In the genomic region with DNA sequence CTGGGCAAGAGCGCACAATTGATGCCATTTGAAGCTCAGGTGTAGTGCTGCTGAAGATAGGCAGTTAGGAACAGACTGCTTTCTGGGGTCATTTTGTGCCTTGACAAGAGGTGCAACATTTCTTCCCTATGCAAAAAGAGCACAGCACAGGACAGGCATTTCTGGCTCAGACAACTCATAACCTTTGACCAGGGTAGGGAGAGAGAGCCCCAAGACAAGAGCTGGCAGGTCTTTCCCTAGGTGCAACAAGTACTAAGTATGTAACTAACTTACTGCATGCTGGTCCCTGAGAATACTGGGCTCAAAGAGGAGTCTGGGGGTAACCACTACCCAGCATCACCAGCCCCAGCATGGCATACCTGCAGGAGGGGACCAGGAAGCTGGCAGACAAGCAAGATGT, we compare ENCODE assay signal across 17 mouse cellular contexts. TPM values are rescaled to one million over a fixed set of nuclear protein-coding genes. Genes with fewer than 3 reads are reported as not detected.
DNase-seq lines count a peak whose midpoint lies in the region; ATAC-seq and TF ChIP-seq lines count a peak whose summit lies in the region.
"Had no signal": no experiment of that assay in that cellular context is flagged by ENCODE, and none has a peak within 500 bp of the region (broad histone marks: within the 10 kb centered on the region; RNA-seq: fewer than 3 reads in every experiment).

No protein-coding gene starts in this region.

- H3K9ac ChIP-seq in limb, embryonic 13.5 days: no peak overlapping the region
- no peak overlapping the region for H3K9ac ChIP-seq in embryonic facial prominence, embryonic 14.5 days (ENCODE audit: low read depth, low read length)
- H3K9ac ChIP-seq: forebrain, embryonic 15.5 days; limb, embryonic 12.5 days; liver, postnatal 0 days had no signal

- no peak overlapping the region for H3K4me3 ChIP-seq in kidney, adult 2 months (ENCODE audit: insufficient read depth, low read depth, low read length)
- H3K4me3 ChIP-seq in limb, embryonic 13.5 days: no peak overlapping the region
- no peak overlapping the region for H3K4me3 ChIP-seq in limb, embryonic 10.5 days
- H3K4me3 ChIP-seq in embryonic facial prominence, embryonic 14.5 days (ENCODE audit: low read depth, low read length): no peak overlapping the region
- H3K4me3 ChIP-seq: forebrain, embryonic 15.5 days; limb, embryonic 12.5 days; megakaryocyte, embryonic 14.5 days had no signal

- peak overlapping the region; percentile 40; the same call in 1 of the 2 replicates for H3K4me2 ChIP-seq in limb, embryonic 13.5 days (replicated peaks)
- H3K4me2 ChIP-seq in embryonic facial prominence, embryonic 14.5 days (ENCODE audit: low read depth, low read length): peak overlapping the region; percentile 36; the same call in 1 of the 2 replicates
- H3K4me2 ChIP-seq: forebrain, embryonic 15.5 days had no signal

- no peak for TF ChIP-seq CTCF in kidney, adult 2 months (conservative IDR thresholded peaks at IDR 0.05; ENCODE audit: insufficient read depth, insufficient read length, low read depth, low read length)

- H3K9me3 ChIP-seq in limb, embryonic 13.5 days: no peaks in the 10 kb centered on the region
- no peaks in the 10 kb centered on the region for H3K9me3 ChIP-seq in limb, embryonic 10.5 days (replicated peaks)
- no peaks in the 10 kb centered on the region for H3K9me3 ChIP-seq in embryonic facial prominence, embryonic 14.5 days (ENCODE audit: control insufficient read depth, low read length)
- H3K9me3 ChIP-seq: forebrain, embryonic 15.5 days; limb, embryonic 12.5 days; megakaryocyte, embryonic 14.5 days had no signal

- 95% methylated on average over 1 of the region's 1 CpGs for WGBS in kidney, adult 2 months
- WGBS in limb, embryonic 13.5 days: 93% methylated on average over 1 of the region's 1 CpGs
- 95% methylated on average over 1 of the region's 1 CpGs for WGBS in limb, embryonic 10.5 days
- WGBS in embryonic facial prominence, embryonic 14.5 days: 100% methylated on average over 1 of the region's 1 CpGs

- H3K27ac ChIP-seq in kidney, adult 2 months (ENCODE audit: insufficient read depth, low read depth, low read length): no peak overlapping the region
- 0 out of 2 replicates have a peak overlapping the region, but pooled peaks have one; percentile 39 for H3K27ac ChIP-seq in limb, embryonic 13.5 days
- no peak overlapping the region for H3K27ac ChIP-seq in limb, embryonic 10.5 days
- peak overlapping the region; percentile 79 for H3K27ac ChIP-seq in embryonic facial prominence, embryonic 14.5 days (replicated peaks; ENCODE audit: low read depth, low read length)
- H3K27ac ChIP-seq: forebrain, embryonic 15.5 days had no signal

- TF ChIP-seq POLR2A in kidney, adult 2 months (IDR thresholded peaks at IDR 0.05; ENCODE audit: low read depth, low read length): no peak

- no peaks in the 10 kb centered on the region for H3K36me3 ChIP-seq in kidney, adult 2 months (ENCODE audit: control insufficient read depth, insufficient read depth, low read length)
- peaks cover 4% of the 10 kb centered on the region; the same call in 1 of the 2 replicates for H3K36me3 ChIP-seq in limb, embryonic 13.5 days
- no peaks in the 10 kb centered on the region for H3K36me3 ChIP-seq in limb, embryonic 10.5 days
- H3K36me3 ChIP-seq in embryonic facial prominence, embryonic 14.5 days (ENCODE audit: control insufficient read depth, insufficient read depth, low read length): no peaks in the 10 kb centered on the region
- H3K36me3 ChIP-seq: forebrain, embryonic 15.5 days; limb, embryonic 12.5 days had no signal

- H3K4me1 ChIP-seq in kidney, adult 2 months (ENCODE audit: control insufficient read depth, insufficient read depth, low read length): no peaks in the 10 kb centered on the region
- peaks cover 16% of the 10 kb centered on the region for H3K4me1 ChIP-seq in limb, embryonic 13.5 days
- no peaks in the 10 kb centered on the region for H3K4me1 ChIP-seq in limb, embryonic 10.5 days
- H3K4me1 ChIP-seq in embryonic facial prominence, embryonic 14.5 days (ENCODE audit: control insufficient read depth, insufficient read depth, low read length): peaks cover 22% of the 10 kb centered on the region; the same call in 1 of the 2 replicates
- H3K4me1 ChIP-seq: forebrain, embryonic 15.5 days had no signal

- H3K27me3 ChIP-seq in kidney, adult 2 months (replicated peaks; ENCODE audit: control insufficient read depth, insufficient read depth, low read length): no peaks in the 10 kb centered on the region
- no peaks in the 10 kb centered on the region for H3K27me3 ChIP-seq in limb, embryonic 13.5 days
- no peaks in the 10 kb centered on the region for H3K27me3 ChIP-seq in limb, embryonic 10.5 days (ENCODE audit: low read depth, poor library complexity, severe bottlenecking)
- no peaks in the 10 kb centered on the region for H3K27me3 ChIP-seq in embryonic facial prominence, embryonic 14.5 days (replicated peaks; ENCODE audit: control insufficient read depth, insufficient read depth, low read length)
- H3K27me3 ChIP-seq: forebrain, embryonic 15.5 days; limb, embryonic 12.5 days had no signal

- ATAC-seq in limb, embryonic 13.5 days (ENCODE audit: low FRiP score, low read depth): no peak
- ATAC-seq in embryonic facial prominence, embryonic 14.5 days (ENCODE audit: low read depth): no peak
- ATAC-seq: forebrain, embryonic 15.5 days; inflammation-experienced regulatory T-cells, adult 6 months; liver, postnatal 0 days had no signal

- DNase-seq in kidney, adult 2 months: peak; percentile 62
- no peak for DNase-seq in kidney, postnatal 25 days
- no peak for DNase-seq in limb, embryonic 10.5 days (ENCODE audit: low spot score)
- DNase-seq in adipocyte (ENCODE audit: low spot score): peak; percentile 24
- DNase-seq in embryonic facial prominence, embryonic 14.5 days (ENCODE audit: low spot score): no peak
- DNase-seq in heart, adult 8-10 months (ENCODE audit: low spot score): no peak
- no peak for DNase-seq in spleen, postnatal 36 days (ENCODE audit: low spot score in 2 of 2)
- DNase-seq: B cell, adult 2 months; cerebellum, postnatal 36 days; liver, postnatal 0 days; midbrain, embryonic 14.5 days had no signal

RNA-seq across cellular contexts. Expression of gene S100b, which starts 0.6 kb away (rescaled TPM):
- polyA plus RNA-seq in kidney, adult 2 months (2012; rRNA removed): 1.1 and 1.5 TPM in 2 replicates
- 5.8 and 5.9 TPM in 2 replicates for polyA plus RNA-seq in limb, embryonic 13.5 days (2015; fragmentation: Nextera tagmentation; extraction: Ambion mirVana)
- polyA plus RNA-seq in limb, embryonic 10.5 days (2016; fragmentation: Nextera tagmentation; extraction: Ambion mirVana): not detected in 2 replicates
- polyA plus RNA-seq in embryonic facial prominence, embryonic 14.5 days (2014; fragmentation: Nextera tagmentation; extraction: Ambion mirVana): 12.9 and 14.6 TPM in 2 replicates
- 1 to 10 TPM in 3 of 4 experiments, under 1 TPM in 1; 0.76 to 1.8 (median 1.8) TPM for total RNA-seq in heart, adult 8-10 months (2022)
- total RNA-seq: hematopoietic stem cell, adult 5-6 weeks had no signal
- polyA plus RNA-seq: inflammation-experienced regulatory T-cells, adult 6 months had no signal

RNA-seq across cellular contexts. Expression of gene Prmt2, which starts 15.4 kb away (rescaled TPM):
- 28.7 and 30.0 TPM in 2 replicates for polyA plus RNA-seq in kidney, adult 2 months (2012; rRNA removed)
- 59.6 and 60.0 TPM in 2 replicates for polyA plus RNA-seq in limb, embryonic 13.5 days (2015; fragmentation: Nextera tagmentation; extraction: Ambion mirVana)
- polyA plus RNA-seq in limb, embryonic 10.5 days (2016; fragmentation: Nextera tagmentation; extraction: Ambion mirVana): 38.8 and 43.9 TPM in 2 replicates
- polyA plus RNA-seq in embryonic facial prominence, embryonic 14.5 days (2014; fragmentation: Nextera tagmentation; extraction: Ambion mirVana): 68.7 and 71.5 TPM in 2 replicates
- 10 to 100 TPM in 2 of 4 experiments, 1 to 10 TPM in 2; 8.6 to 12.9 (median 10.7) TPM for total RNA-seq in heart, adult 8-10 months (2022)

Comparison
In these comparisons a context has a peak if more than half of its experiments do, and no peak if none do; other contexts are left out.
1. DNase-seq: peak in kidney, adult 2 months (single experiment) and adipocyte (single experiment); none in kidney, postnatal 25 days (0 of 2), limb, embryonic 10.5 days (single experiment), embryonic facial prominence, embryonic 14.5 days (single experiment), heart, adult 8-10 months (single experiment) and spleen, postnatal 36 days (0 of 2).
2. H3K27ac ChIP-seq: peak in limb, embryonic 13.5 days (single experiment) and embryonic facial prominence, embryonic 14.5 days (single experiment); none in kidney, adult 2 months (single experiment) and limb, embryonic 10.5 days (single experiment).